Mouse (Mus musculus): Measurements from ENCODE around the gene Gm13889.

DNA sequence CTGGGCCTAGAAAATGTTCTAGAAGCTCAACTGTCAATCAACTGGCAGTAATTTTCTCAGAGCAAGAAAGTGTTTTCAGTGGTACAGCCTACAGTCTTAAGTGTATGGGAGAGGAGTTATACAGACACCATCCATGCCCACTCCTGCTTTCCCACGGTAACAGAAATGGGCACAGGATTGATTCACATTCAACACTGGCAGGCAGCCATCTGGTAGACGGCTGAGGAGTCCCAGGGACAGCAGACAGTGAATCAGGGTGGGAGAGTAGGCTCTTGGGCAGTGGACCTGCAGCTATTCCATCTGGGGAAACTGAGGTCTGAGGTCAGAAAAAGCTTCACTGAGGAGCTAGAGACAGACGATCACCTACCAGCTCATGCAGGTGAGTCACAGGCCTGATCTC is 14.6 kb upstream of the Gm13889 start:
- TF ChIP-seq POLR2A (IDR thresholded peaks at IDR 0.05; ENCODE audit: low read depth, low read length), result no peak
- no peak for TF ChIP-seq CTCF (IDR thresholded peaks at IDR 0.05; ENCODE audit: extremely low read depth, insufficient read depth, insufficient read length, insufficient replicate concordance)

Measured in spleen, adult 2 months (tissue).